Mouse (Mus musculus) testis, adult 10 weeks (tissue): ENCODE data around the gene Chil6. TPM values are rescaled to one million over a fixed set of nuclear protein-coding genes. Genes with fewer than 3 reads are reported as not detected.

Source experiments
- polyA plus RNA-seq: library from polyadenylated mRNA; stranded (reverse); fragments of 350-450 nt; fragmentation: Illumina TruSeq; extraction: RNeasy Lipid Tissue Mini Kit (QIAGEN cat#74804); gene quantifications from one replicate; pipeline ENCODE4 v1.2.3, GENCODE M21; 2014; ENCODE audit warnings: low read depth, low replicate concordance

Chil6 gene
- not detected for polyA plus RNA-seq

DNA sequence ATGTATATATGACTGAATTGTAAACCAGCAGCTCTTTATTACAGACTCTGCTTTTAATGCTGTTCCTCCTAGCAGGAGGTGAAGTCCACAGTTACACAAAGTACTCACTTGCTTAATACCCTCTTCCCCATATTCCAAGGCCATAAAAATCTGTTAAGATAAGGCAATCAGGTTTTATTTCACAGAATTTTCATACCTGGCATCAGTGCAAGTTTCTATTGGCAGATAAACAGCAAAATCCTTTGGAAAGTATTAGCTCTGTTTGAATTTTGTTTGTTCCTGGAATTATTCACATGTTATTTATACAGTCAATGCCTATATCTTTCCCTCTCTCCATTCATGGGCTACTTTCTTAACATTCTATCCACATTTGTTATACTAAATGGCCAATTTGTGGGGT is at the start of gene Chil6:
Gene Chil6 (minus strand): TSS at position 101 of the 400 bp plus-strand sequence.

Other genes starting within 250 kb of the Chil6 start
- gene Chil3, start 238.6 kb downstream of the Chil6 start, polyA plus RNA-seq: 6.9 TPM
- gene Chil4, start 186.7 kb downstream of the Chil6 start, polyA plus RNA-seq: not detected
- 0.21 TPM for gene Dennd2d, start 76.2 kb upstream of the Chil6 start, polyA plus RNA-seq
- 26.6 TPM for gene Dram2, start 141.6 kb upstream of the Chil6 start, polyA plus RNA-seq
- 14.1 TPM for gene Cept1, start 141.6 kb upstream of the Chil6 start, polyA plus RNA-seq